Mouse (Mus musculus) stomach, postnatal 0 days (tissue): ENCODE measurements at regions not wholly inside any gene's neighbourhood (a gene's known extent, or its start where the extent isn't known, plus 50 kb on each side); places are given as distances from the start of the nearest gene placed in this dataset.

Source experiments
- ATAC-seq: fragments of 200-750 bp; cut with Nextera tagmentation; 2 replicates; pipeline ENCODE4 v1.8.0; 2017; ENCODE audit not compliant: low FRiP score, low TSS enrichment
- DNase-seq: peaks from one replicate; pipeline ENCODE4 v3.0.0-alpha.2; 2016; ENCODE audit warnings: low spot score
- H3K27ac ChIP-seq: fragments of 300-500 bp; sonication (generic); replicated peaks from 2 replicates; pipeline ENCODE4 v1.5.1; 2014; ENCODE audit warnings: mild to moderate bottlenecking, control low read depth
- H3K27me3 ChIP-seq: fragments of 300-500 bp; sonication (generic); 2 replicates; pipeline ENCODE4 v1.6.1; 2014; ENCODE audit warnings: low read length; ENCODE audit not compliant: control insufficient read depth, insufficient read depth
- H3K36me3 ChIP-seq: fragments of 300-500 bp; sonication (generic); 2 replicates; pipeline ENCODE4 v1.6.1; 2014; ENCODE audit warnings: low read length, mixed read lengths; ENCODE audit not compliant: control insufficient read depth, insufficient read depth
- H3K4me1 ChIP-seq: fragments of 300-500 bp; sonication (generic); replicated peaks from 2 replicates; pipeline ENCODE4 v1.6.1; 2014; ENCODE audit warnings: antibody characterized with exemption; ENCODE audit not compliant: control insufficient read depth, insufficient read depth
- H3K4me2 ChIP-seq: fragments of 300-500 bp; sonication (generic); replicated peaks from 2 replicates; pipeline ENCODE4 v1.6.1; 2014; ENCODE audit warnings: low read depth, mild to moderate bottlenecking, control low read depth, moderate library complexity
- H3K4me3 ChIP-seq: fragments of 300-500 bp; sonication (generic); 2 replicates; pipeline ENCODE4 v1.5.1; 2014; ENCODE audit warnings: low read depth, low read length, control low read depth
- H3K9ac ChIP-seq: fragments of 300-500 bp; sonication (generic); 2 replicates; pipeline ENCODE4 v1.6.1; 2014; ENCODE audit warnings: mild to moderate bottlenecking, low read length, control low read depth, mixed read lengths
- H3K9me3 ChIP-seq: fragments of 300-500 bp; sonication (generic); 2 replicates; pipeline ENCODE4 v1.6.1; 2016; ENCODE audit warnings: low read length; ENCODE audit not compliant: control insufficient read depth
- CTCF ChIP-seq: IDR thresholded peaks from 2 replicates; pipeline ENCODE4 v1.5.1; 2016; ENCODE audit warnings: antibody characterized with exemption, low read depth, mild to moderate bottlenecking, moderate library complexity
- EP300 ChIP-seq: optimal IDR thresholded peaks from 2 replicates; pipeline ENCODE3; 2016; ENCODE audit warnings: antibody characterized with exemption
- WGBS: fragments of 180-500 bp; shearing (Covaris S2); extraction: QIAGEN DNeasy Blood & Tissue Kit; methylation state at CpG from one replicate; pipeline ENCODE4 v1.1.7; 2014; 5-methylcytosine and 5-hydroxymethylcytosine counted together

GRCm38 (mm10) chr12:16009822-16010620, 193.3 kb upstream of the Trib2 start:
- H3K27me3 ChIP-seq: no peaks in the 10 kb centered on the region
- H3K36me3 ChIP-seq: no peaks in the 10 kb centered on the region
- H3K9me3 ChIP-seq: no peaks in the 10 kb centered on the region
- ATAC-seq (no peak), DNase-seq (no peak)
- 65% methylated on average over 10 of the region's 10 CpGs for WGBS
- no peak overlapping the region for H3K27ac ChIP-seq
- H3K4me3 ChIP-seq: no peak overlapping the region
- H3K4me1 ChIP-seq: no peaks in the 10 kb centered on the region
- H3K4me2 ChIP-seq: no peak overlapping the region
- TF ChIP-seq CTCF (no peak), EP300 (no peak)
- H3K9ac ChIP-seq: no peak overlapping the region

DNA sequence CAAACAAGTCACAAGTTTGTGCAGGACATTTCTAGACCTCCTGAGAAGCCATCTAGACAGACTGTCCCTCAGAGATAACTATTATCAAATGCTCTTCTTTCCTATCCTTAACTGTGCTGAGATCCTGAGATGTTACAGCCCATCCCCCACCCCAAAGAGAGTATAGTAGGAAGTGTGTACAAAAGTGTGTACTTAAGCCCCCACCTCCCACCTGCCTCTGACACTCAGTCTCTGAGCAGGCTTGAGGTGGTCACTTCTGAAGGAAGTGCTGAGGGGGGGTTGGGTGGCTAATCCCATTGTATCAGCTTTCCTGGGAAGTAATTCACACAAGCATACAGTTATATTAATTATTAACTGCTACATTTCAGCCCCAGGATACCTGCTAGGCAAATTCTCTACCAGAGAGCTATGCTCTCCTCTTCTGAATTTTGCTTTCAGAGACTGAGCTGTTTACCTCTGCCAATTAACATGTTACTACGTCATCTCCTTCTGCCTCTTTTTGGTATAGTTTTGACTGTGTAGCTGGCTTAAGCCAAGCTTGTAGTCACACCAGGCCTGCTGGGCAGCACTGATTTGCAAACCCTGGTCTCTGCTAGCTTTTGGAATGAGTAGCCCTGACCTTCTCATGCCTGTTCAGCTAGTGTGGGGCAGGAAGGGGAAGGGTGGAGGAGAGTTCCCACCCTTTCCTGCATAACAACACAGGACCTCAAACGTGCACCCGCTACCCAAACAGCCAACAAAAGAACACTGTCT, 192.2 kb upstream of the Trib2 start:
- no peak overlapping the region for H3K4me2 ChIP-seq
- no peaks in the 10 kb centered on the region for H3K9me3 ChIP-seq
- 0 out of 2 replicates have a peak overlapping the region, but pooled peaks have one; percentile 1 for H3K27ac ChIP-seq
- no peaks in the 10 kb centered on the region for H3K36me3 ChIP-seq
- ATAC-seq (peak; percentile 45; the same call in 1 of the 2 replicates), DNase-seq (peak; percentile 21)
- no peaks in the 10 kb centered on the region for H3K27me3 ChIP-seq
- TF ChIP-seq CTCF (no peak), EP300 (no peak)
- no peaks in the 10 kb centered on the region for H3K4me1 ChIP-seq
- H3K4me3 ChIP-seq: no peak overlapping the region
- WGBS: 41% methylated on average over 3 of the region's 3 CpGs
- H3K9ac ChIP-seq: no peak overlapping the region

GRCm38 (mm10) chr12:16008261-16008660, 191.5 kb upstream of the Trib2 start:
- Histone ChIP-seq H3K9ac (no peak overlapping the region), H3K4me2 (no peak overlapping the region), H3K4me3 (no peak overlapping the region), H3K36me3 (no peaks in the 10 kb centered on the region), H3K9me3 (no peaks in the 10 kb centered on the region), H3K4me1 (no peaks in the 10 kb centered on the region), H3K27ac (no peak overlapping the region), H3K27me3 (no peaks in the 10 kb centered on the region)
- ATAC-seq (no peak), DNase-seq (no peak)
- TF ChIP-seq CTCF: no peak
- TF ChIP-seq EP300: no peak
- 73% methylated on average over 4 of the region's 4 CpGs for WGBS

- Histone ChIP-seq H3K4me3 (no peak overlapping the region), H3K9ac (no peak overlapping the region), H3K9me3 (no peaks in the 10 kb centered on the region), H3K36me3 (no peaks in the 10 kb centered on the region), H3K4me2 (no peak overlapping the region), H3K27ac (no peak overlapping the region), H3K27me3 (no peaks in the 10 kb centered on the region), H3K4me1 (no peaks in the 10 kb centered on the region)
- WGBS: 62% methylated on average over 5 of the region's 5 CpGs
- no peak for ATAC-seq
- TF ChIP-seq CTCF (no peak), EP300 (no peak)
- DNase-seq: no peak
These were observed 190.0 kb upstream of the Trib2 start for GRCm38 (mm10) chr12:16006688-16007087.

GRCm38 (mm10) chr12:16006286-16006685, 189.6 kb upstream of the Trib2 start:
- H3K4me2 ChIP-seq: no peak overlapping the region
- H3K27ac ChIP-seq: no peak overlapping the region
- WGBS: 95% methylated on average over 5 of the region's 5 CpGs
- H3K27me3 ChIP-seq: no peaks in the 10 kb centered on the region
- H3K4me1 ChIP-seq: no peaks in the 10 kb centered on the region
- H3K4me3 ChIP-seq: no peak overlapping the region
- ATAC-seq (no peak), DNase-seq (no peak)
- H3K9me3 ChIP-seq: no peaks in the 10 kb centered on the region
- H3K9ac ChIP-seq: no peak overlapping the region
- no peaks in the 10 kb centered on the region for H3K36me3 ChIP-seq
- no peak for TF ChIP-seq EP300
- no peak for TF ChIP-seq CTCF

GRCm38 (mm10) chr12:16001811-16002210, 185.1 kb upstream of the Trib2 start:
- TF ChIP-seq EP300: no peak
- no peak for TF ChIP-seq CTCF
- H3K27ac ChIP-seq: no peak overlapping the region
- no peak for ATAC-seq

More at GRCm38 (mm10) chr12:16001811-16002210, 185.1 kb upstream of the Trib2 start:
- no peaks in the 10 kb centered on the region for H3K36me3 ChIP-seq
- 91% methylated on average over 7 of the region's 7 CpGs for WGBS
- no peaks in the 10 kb centered on the region for H3K9me3 ChIP-seq
- H3K27me3 ChIP-seq: no peaks in the 10 kb centered on the region
- no peak overlapping the region for H3K9ac ChIP-seq
- no peak for DNase-seq
- no peak overlapping the region for H3K4me3 ChIP-seq
- no peaks in the 10 kb centered on the region for H3K4me1 ChIP-seq
- no peak overlapping the region for H3K4me2 ChIP-seq
